6 mouse cellular contexts compared by ENCODE assay signal in the genomic region with DNA sequence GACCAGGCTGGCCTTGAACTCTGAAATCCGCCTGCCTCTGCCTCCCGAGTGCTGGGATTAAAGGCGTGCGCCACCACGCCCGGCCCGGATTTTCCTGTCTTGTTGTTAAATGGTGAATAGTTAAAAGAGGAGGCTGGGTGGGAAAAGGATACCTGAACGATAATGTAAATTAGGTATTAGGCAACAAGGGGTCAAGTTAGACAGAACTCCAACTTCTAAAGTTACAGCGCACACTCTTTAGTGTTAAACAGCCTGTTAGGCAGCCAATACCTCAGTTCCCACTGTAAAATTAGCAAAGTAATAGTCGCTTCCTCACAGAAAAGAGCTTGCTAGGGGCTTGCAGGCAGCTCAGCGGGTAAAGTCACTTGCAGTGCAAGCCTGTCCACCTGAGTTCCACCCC.
"Had no signal": no experiment of that assay in that cellular context is flagged by ENCODE, and none has a peak within 500 bp of the region (broad histone marks: within the 10 kb centered on the region; RNA-seq: fewer than 3 reads in every experiment).

No protein-coding gene starts in this region.

- H3K27ac ChIP-seq: kidney, postnatal 0 days; limb, embryonic 15.5 days; liver, embryonic 12.5 days; midbrain, embryonic 12.5 days; neural tube, embryonic 12.5 days had no signal

- H3K4me2 ChIP-seq: midbrain, embryonic 12.5 days; neural tube, embryonic 12.5 days had no signal

- H3K4me3 ChIP-seq: midbrain, embryonic 12.5 days; neural tube, embryonic 12.5 days had no signal

- H3K9me3 ChIP-seq: limb, embryonic 15.5 days; liver, embryonic 12.5 days; midbrain, embryonic 12.5 days; neural tube, embryonic 12.5 days had no signal

- H3K27me3 ChIP-seq: limb, embryonic 15.5 days; liver, embryonic 12.5 days; midbrain, embryonic 12.5 days; neural tube, embryonic 12.5 days had no signal

- H3K9ac ChIP-seq: limb, embryonic 15.5 days; liver, embryonic 12.5 days; lung, embryonic 14.5 days; neural tube, embryonic 12.5 days had no signal
